Mouse (Mus musculus) spleen, adult 2 months (tissue): ENCODE measurements around the gene Cfap221.

Experiments used
- CTCF ChIP-seq: fragments of 200-500 bp; IDR thresholded peaks from 2 replicates; pipeline ENCODE4 v1.5.1; 2011; ENCODE audit warnings: mild to moderate bottlenecking, inconsistent platforms; ENCODE audit not compliant: insufficient read depth, insufficient read length, insufficient replicate concordance; ENCODE audit errors: extremely low read depth
- POLR2A ChIP-seq: fragments of 200-500 bp; IDR thresholded peaks from 2 replicates; pipeline ENCODE4 v1.6.1; 2011; ENCODE audit warnings: low read depth, low read length, inconsistent platforms

DNA sequence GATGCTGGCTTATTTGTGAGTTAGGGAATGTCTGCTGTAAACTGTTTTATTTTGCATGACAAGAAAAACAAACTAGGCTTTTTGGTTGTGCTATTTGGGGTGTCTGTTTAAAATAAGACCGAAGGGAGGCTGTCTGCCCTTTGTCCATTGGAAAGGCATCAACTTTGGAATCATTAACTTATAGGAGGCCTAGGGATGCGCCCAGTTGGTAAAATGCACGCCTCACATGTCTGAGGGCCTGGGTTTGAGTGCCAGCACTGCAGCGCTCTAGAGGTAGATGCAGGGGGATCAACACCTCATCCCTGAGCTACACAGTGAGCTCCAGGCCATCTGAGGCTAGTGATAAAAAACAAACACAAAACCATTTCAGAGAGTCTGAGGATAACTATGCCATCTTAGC is 119.6 kb downstream of the Cfap221 start:
- TF ChIP-seq POLR2A = no peak
- no peak for TF ChIP-seq CTCF
